Mouse (Mus musculus): ENCODE results near the gene Cacng2.

Cacng2 gene

DNA sequence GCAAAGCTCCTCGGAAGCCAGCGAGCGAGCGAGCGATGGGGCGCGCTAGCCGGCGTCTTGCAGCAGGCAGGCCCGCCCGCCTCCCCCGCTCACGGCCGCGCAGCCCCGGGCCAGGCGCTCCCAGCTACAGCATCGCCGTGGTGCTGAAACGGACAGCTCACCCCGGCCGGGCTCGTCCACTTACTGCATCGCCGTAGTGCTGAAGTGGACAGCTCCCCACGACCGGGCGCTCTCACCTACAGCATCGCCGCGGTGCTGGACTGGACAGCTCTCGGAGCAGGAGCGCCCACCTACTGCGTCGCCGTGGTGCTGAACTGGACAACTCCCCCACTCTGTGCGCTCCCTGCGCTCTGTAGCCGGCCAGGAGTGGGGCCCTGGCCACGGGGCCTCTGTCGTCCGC is at the start of gene Cacng2:
Gene Cacng2, minus strand, starts transcription at position 325 of the 400 bp plus-strand sequence.
- DNase-seq, result peak; percentile 79

DNA sequence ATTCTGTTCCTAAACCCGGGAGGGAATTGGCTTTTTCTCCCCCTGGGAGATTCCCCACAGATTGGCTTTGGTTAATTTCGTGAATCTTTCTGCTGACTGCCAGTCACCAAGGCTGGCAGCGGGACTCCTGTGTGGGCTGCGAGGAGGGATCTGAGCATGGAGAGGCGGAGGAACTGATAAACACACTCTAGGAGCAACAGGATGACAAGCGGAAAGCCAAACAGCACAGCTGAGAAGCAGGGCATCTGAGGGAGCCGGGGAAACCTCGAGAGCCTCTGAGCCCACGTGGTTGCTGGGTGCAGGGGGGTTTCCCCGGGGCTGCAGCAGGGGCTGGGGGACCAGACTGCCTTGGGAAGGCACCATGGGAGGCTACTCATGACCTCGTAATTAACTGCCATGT is 49.7 kb upstream of the Cacng2 start:
- no peak for DNase-seq

DNA sequence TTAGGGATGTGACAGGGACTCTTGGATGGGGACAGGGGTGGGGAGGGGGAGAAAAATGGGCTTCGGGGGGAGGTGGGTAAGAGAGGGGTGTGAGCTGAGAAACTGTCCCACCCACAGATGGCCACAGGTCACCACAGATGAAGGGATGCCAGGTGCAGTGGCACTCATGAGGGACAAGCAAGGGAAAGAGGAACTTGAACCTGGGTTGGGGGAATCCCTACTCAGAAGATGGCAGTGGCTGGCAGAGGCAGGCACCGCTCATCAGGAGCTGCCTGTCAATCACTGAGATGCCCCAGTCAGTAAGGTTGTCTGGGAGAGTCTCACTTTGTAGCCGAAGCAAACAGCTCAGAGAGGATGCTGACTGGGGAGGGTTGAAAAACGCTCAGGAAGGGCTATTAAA is 45.5 kb upstream of the Cacng2 start:
- DNase-seq, result no peak

DNA sequence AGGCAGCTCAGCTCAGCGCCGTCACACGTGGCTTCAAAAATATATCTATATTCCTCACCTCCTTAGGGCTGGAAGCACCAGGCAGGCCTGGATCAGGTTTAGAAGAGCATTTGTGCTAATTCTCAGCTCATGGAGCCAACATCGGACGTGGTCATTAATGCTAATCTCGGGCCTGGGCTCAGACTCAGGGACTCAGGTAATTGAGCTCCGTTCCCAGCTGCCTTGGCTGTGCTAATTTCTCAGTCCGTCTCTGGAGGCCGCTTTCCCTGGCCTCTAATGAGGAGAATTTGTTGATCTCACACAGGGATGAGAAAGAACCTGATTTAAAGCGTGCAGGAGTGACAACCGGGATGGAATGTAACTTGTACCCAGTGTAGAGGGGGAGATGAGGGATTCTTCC is 44.6 kb upstream of the Cacng2 start:
- no peak for DNase-seq

DNA sequence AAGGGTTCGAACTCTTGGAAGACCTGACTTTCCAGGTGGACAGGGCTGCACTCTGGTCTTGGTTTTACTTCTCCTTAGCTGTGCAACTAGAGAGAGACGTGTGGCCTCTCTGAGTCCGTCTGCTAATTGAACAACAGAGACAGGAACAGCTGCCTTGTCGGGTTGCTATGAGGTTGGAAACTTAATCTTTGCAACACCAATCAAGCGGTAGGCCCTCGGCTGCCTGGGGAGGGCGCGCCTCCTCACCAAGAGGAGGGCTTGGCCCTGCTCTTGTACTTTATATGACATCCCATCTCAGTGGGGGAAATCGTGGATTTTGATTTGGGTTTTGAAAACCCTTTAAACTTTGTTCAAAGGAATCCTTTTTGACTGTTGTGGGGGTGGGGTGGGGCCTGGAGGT is 42.1 kb upstream of the Cacng2 start:
- DNase-seq, result no peak

DNA sequence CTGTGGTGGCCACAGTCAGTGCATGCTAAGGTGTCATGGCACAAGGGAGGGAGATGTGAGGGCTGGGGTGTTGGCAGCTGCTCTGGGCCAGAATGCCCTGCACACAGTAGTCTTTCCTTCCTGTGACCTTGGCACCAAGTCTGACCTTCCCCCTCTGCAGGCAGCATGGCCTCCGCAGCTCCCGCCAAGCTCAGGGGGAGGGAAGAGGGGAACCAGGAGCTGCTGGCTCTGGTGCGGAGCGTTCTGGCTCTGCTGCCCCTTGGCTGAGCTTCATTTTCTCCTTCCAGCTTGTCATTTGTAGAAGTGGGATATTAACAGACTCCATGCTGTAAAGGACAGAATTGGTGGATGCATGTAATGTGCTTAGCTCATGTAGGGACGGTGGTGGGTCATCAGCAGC is 38.5 kb upstream of the Cacng2 start:
- DNase-seq, result no peak

DNA sequence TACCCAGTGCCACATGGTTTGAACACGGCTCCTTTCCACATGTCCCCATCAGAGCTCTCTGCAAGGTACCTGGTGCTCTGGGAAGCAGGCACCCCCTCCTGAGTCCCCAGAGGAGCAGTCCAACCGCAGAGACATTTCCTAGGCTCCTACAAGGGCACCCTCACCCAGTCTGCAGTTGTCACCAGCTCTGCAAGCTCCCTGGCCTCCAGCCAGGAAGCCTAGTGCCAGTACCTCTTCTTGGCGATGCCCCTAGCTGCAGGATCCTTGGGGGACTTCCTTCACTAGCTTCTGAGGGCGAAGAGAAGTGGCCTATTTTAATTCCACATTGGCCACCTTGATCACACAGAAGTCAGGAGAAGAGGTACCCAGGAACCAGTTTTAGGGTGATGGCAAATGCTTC is 38.0 kb upstream of the Cacng2 start:
- DNase-seq, result no peak

DNA sequence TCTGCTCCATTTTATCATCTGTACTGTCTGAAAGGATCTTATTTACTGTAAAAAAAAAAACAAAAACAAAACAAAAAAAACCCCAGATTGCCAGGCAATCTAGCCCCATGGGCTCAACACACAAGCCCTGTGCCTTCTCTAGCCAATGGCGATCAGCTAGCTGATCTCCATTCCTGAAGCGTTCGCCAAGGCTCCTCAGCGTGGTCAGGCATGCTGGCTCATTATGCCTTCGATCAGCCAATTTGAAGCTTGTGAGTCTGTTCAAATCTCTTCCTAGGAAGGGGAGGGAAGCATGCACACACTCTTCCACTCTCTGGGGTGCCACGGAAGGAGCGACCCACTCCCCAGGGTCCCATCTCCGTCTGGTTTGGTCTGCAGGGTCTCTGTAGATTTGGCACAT is 37.5 kb upstream of the Cacng2 start:
- DNase-seq, result no peak

DNA sequence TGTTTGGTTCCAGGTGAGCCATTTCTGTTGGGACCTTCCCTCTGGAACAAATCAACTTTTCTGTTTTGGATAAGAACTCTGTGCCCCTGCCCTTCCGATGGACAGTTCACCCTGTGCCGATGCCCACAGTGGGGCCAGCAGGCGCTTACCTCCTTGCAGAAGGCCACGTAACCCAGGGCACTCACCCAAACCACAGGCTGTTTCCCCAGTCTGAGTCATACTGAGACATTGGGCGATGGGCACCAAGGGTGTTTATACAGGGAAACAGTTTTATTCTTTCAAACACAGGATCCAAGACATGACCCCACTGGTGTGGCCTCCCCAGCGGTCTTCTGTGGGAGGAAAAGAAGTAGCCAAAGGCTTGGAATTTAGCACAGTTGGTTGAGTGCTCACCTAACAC is 35.6 kb upstream of the Cacng2 start:
- no peak for DNase-seq

DNA sequence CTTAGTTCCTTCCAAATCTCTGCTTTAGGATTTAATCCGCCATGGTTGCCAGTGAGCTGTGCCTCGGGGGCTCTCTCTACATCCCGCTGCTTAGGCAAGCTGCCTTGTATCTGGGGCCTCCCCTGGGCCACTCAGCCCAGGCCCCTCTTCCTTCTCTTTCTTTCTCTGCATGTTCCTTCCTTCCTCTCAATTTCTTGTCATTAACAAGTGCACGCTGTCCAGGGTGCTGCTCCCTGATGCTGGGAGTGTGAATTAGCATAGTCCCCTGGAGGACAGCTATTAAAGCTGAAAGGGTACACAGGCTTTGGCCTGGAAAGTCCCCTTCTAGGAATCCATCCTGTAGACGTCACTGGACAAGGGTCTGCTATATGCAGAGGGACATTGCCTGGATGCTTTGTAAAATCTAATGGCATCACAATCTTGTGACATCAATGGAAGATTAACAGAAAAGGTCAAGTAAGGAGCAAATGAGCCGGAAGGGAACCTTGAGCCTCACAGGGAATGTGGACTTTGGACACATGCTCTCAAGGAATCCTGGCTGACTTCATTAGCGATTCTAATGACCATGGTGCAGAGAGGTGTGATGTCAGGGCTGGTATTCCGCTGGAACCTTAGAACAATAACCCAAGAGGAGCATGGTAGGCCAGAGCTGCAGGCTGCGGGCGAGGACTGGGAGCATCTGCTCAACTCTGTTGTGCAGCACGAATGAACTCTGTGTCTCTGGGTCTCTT is 33.4 kb upstream of the Cacng2 start:
- no peak for DNase-seq

DNA sequence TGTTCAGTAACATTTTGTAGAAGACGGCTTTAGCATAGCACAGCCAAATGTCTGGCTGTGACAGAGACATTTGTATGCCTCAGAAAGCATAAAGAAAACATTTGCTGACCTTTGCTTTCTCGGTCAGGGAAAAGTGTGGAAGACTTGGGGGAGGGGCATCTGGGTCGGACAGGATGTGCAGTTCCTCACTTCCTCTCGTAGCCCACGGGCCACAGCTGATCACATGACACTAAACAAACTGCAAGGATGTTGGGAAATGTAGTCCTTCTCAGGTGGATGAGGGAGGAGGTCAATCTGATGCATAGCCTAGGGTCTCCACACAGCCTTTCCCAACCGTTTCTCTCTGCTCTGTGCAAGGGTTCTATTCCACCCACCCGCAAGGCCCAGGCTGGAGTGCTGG is 28.7 kb upstream of the Cacng2 start:
- DNase-seq, result no peak

DNA sequence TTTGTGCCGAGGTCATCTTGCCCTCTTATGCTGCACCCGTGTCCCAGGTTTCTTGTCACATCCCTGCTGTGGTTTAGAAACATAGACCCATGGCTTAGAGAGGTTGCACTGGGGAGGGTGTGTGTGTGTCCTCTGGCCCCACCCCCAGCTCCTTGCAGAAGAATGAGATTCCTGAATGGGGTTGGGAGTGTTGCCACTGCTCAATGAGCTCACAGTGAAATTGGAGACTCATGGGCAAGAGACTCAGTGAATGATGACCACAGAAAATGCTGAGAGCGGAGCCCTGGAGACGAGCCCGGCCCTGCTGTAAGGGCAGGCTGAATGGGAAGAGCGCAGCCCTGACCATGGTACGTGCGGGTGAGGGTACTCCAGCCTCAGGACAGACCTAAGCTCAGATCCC is 20.4 kb upstream of the Cacng2 start:
- DNase-seq, result no peak

DNA sequence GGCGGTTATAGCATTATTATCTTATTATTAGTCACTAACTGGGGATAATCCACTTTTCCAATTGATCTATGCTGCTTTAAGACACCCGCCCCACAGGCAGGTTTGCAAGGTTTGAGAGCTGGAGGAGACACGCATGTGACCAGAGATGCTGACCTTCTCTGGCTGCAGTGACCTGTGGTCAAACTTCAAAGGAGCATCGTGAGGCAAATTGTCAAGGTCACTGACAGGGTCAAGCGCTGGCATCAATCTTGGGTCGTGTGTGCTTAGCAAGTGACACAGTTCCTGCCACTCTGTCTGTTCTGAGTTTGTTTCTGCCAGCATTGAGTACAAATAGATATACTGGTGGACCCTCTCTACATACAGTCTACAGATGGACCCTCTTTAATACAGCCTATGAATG is 14.8 kb upstream of the Cacng2 start:
- DNase-seq, result no peak

DNA sequence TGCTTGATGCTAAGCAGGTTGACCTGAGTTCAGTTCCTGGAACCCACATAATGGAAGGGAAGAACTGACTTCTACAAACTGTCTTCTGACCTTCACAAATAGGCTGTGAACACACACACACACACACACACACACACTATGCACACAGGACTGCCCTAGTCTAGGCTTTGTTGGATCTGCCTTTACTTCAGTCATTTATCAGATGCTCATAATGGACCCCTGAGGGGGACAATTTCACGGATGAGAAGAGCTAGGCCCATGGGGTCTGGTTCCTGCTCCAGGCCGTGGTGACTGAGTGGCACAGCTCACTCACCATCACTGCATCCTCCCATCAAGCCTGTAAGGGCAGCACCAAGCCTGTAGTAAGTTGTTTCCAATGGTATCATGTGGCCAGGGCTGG is 13.6 kb upstream of the Cacng2 start:
- DNase-seq, result no peak

DNA sequence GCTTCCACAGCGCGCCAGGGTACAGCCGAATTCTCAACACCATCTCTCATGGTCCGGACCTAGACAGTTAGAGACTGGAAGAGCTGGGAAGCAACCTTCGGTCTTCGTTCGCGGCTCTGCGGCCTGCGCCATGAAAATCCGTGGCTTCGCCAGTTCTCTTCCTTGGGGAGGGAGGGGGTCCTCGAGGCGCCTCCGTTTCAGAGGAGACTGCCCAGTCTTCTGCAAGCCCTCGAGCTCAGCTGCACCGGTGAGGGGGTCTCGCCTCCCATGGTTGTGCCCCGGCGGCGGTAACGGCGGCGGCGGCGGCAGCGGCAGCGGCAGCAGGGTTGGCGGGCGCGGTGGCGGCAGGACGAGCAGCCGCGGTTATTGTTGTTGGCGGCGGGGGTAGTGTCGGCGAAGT is 580 bp downstream of the Cacng2 start:
- peak; percentile 53 for DNase-seq

DNA sequence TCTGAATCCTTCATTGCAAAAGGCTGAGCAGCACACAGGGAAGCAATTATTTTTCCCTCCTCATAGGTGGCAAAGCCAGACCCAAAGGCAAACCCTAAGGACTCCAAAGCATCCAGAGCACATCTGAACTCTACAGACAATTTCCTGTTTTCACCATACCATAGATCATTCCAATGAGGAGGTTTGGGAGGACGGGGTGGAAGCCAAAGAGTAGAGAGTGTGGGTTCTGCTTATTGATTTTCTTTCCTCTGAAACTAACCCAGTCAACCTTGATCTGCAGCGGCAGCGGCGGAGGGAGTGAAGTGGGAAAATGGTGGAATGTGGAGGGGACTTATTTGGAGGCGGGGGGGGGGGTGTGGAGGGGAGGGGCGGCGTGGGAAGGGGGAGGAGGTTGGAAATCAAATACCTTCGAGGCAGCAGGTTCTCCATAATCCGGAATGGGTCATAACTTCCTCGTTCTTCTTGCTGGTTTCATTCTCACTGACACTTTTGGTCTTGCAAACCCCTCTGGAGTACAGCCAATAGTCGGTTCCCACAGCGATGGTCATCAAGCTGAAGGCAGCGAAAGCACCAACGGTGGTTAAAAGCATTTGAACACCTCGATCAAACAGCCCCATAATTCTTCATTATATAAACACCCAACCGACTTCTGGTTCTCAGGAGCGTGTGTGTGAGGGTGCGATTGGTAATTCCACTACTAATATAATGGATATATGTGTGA is 1.4 kb downstream of the Cacng2 start:
- no peak for DNase-seq

DNA sequence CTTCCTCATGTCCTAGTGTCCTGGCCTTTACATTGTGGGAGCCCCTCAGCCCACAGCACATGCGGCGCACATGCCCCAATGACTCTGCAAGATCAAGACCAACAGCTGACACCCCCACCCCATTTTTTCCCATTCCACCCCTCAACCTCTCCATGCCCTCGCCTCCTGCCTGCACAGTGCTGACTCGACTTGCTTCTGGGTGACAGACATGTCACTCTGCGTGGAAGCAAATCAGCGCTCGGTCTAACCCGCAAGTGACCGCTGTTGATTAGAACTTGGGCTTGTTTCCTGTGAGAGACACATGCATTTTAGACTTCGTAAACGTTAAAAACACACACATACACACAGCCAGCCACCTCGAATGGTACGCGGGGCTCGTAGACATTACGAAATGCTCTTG is 2.1 kb downstream of the Cacng2 start:
- DNase-seq, result no peak

DNA sequence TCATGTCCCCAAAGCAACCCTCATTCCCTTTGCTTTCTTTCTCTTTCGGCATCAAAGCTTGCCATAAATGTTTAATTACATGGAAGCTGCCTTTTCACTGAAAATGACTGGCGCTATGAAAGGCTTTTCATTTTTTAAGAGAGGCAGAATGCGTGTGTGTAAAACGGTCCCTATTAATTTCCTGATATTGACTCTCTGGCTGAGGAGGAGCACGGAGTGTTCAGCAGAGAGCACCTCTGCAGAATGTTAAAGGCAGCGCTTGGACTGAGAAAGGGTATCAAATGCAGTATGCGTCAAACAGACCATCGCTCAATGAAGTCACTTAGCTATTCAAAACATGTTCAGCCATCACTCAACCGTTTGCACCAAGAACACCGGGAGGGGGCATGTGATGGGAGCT is 2.9 kb downstream of the Cacng2 start:
- no peak for DNase-seq

DNA sequence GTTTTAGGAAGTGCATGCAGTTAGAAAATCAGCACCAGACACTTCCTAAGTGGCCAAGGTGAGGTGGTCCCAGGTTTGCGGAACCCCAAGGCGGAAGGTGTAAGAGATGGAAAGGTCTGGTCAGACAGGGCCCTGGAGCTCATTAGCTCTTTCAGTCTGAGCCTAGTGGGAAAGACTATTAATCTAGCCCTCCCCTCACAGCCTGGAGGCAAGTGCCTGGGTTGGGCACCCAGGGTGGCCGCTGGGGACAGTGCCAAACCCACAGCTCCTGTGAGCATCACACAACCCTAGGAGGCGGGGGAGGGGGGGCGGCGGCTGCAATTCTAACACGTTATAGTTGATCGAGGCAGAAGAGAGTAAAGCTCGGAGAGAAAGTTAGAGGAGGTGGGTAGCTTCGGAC is 3.6 kb downstream of the Cacng2 start:
- DNase-seq, result no peak

DNA sequence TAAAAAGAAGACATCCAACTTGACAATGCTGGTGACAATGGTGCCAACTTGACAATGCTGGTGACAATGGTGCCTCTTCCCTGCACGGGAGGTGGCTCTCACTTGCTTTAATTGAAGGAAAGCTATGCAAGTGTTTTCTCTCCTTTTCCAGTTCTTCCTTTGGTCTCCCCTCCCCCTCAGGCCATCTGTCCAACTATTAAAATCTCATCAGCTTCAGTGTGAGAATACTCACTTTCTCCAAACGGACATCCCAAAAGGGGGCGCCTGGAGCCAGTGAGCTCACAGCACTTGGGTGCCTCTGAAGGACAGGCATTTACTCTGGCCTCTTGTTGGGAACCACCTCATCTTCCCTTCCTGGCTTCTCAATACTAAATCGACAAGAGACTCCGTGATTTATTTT is 20.3 kb downstream of the Cacng2 start:
- peak; percentile 68 for DNase-seq

DNA sequence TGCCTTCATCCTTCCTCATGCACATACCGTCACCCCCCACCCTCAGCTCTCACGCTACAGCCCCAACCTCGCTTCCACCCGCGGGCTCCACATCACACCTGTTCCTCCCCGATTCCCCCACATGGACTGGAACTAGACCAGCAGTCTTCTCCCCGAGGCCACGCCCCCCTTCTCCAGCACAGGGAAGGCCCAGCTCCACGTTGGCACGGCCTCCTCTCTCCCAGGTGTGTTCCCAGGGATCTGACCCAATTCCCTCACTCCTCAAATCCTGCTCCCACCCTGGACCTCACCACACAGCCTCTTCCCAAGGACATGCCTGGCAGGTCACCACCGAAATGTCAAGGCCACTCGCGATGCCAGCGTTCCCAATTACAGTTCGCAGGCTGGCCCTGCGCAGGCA is 23.8 kb downstream of the Cacng2 start:
- DNase-seq, result peak; percentile 74

DNA sequence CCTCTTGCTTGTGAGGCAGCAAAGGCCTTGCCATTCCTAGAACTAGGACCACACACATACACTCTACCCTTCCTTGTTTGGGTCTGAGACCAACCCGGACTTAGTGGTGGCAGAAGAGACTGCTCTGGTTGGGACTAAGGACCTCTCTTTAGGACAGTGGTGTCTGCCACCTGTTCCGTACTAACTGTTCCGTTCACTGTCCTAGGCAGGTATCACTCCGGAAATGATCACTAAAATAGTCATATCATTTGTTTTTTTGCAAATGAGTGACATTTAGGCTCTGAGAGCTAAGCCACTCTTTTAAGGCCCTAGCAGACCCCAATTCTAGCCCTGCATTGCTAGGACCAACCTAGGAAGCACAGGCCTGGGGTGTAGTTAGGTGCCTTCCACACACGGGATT is 26.2 kb downstream of the Cacng2 start:
- no peak for DNase-seq

DNA sequence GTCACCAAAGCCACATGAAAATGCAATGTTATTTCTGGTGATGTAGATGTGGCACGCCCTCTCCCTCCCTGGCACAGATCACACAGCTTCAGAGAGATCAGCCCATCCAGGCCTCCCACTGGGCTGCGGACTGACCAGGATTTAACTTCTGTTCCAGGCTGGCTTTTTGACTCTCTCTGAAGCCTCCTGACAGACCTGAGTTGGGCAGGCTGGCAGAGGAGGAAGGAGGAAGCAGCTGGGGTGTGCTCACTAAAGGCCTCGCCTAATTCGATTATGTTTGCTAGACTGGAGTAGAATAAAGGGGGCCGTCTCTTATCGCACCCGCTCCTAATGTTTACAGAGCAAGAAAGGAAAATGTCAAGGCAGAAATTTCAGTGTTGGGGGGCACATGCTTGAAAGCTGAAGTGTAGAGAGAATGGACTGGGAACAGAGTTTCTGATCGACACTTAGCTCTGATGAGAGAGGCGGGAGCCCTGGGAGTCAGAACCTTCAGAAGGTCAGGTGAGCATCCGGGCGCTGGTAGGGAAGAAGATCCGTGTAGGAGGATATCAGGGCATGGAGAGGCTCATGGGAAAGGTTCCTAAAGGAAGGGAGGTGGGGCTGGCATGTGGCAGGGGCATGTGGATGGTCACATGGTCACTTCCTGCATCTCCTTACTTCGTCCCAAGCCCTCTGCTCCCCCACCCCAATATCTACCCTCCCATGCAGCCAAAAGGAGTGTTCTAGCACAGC is 36.8 kb downstream of the Cacng2 start:
- DNase-seq, result peak; percentile 68

DNA sequence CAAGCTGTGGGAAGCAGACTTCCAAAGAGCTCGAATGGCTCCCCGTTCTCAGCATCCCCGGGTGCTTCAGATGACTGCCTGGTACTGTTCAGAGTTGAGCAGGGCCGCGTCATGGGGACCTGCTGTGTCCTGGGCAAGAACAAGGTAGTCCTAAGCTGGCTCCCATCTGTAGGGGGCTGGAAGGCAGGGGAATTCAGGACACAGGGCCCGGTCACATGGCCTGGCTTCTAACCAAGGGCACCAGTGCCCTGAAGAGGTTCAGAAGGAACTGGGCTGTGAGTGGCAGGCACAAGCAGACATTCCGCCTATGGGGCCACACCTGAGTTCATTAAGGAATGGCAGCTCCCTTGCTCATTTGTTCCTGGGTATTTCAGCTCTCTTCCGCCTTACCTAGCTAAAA is 37.7 kb downstream of the Cacng2 start:
- peak; percentile 89 for DNase-seq

Data from cerebellum, adult 11-12 months (tissue).